Mouse (Mus musculus) limb, embryonic 12.5 days (tissue): ENCODE measurements around the gene Arrb1. TPM values are rescaled to one million over a fixed set of nuclear protein-coding genes. Genes with fewer than 3 reads are reported as not detected.

Experiments
- ATAC-seq: fragments of 200-750 bp; cut with Nextera tagmentation; 2 replicates; pipeline ENCODE4 v1.8.0; 2017; ENCODE audit warnings: low read depth, moderate TSS enrichment; ENCODE audit not compliant: insufficient number of reproducible peaks, insufficient read depth, low FRiP score, low TSS enrichment
- H3K27ac ChIP-seq: fragments of 300-500 bp; sonication (generic); 2 replicates; pipeline ENCODE4 v1.5.1; 2016; ENCODE audit warnings: mild to moderate bottlenecking, moderate library complexity
- H3K27me3 ChIP-seq: fragments of 300-500 bp; sonication (generic); 2 replicates; pipeline ENCODE4 v1.6.1; 2016; ENCODE audit warnings: mild to moderate bottlenecking, moderate library complexity
- H3K36me3 ChIP-seq: fragments of 300-500 bp; sonication (generic); 2 replicates; pipeline ENCODE4 v1.6.1; 2016; ENCODE audit warnings: mild to moderate bottlenecking, moderate library complexity
- H3K4me1 ChIP-seq: fragments of 300-500 bp; sonication (generic); replicated peaks from 2 replicates; pipeline ENCODE4 v1.6.1; 2016
- H3K4me2 ChIP-seq: fragments of 300-500 bp; sonication (generic); 2 replicates; pipeline ENCODE4 v1.6.1; 2016; ENCODE audit warnings: mild to moderate bottlenecking, moderate library complexity
- H3K4me3 ChIP-seq: fragments of 300-500 bp; sonication (generic); replicated peaks from 2 replicates; pipeline ENCODE4 v1.5.1; 2016; ENCODE audit warnings: mild to moderate bottlenecking
- H3K9ac ChIP-seq: fragments of 300-500 bp; sonication (generic); replicated peaks from 2 replicates; pipeline ENCODE4 v1.6.1; 2016; ENCODE audit warnings: mild to moderate bottlenecking, moderate library complexity
- H3K9me3 ChIP-seq: fragments of 300-500 bp; sonication (generic); 2 replicates; pipeline ENCODE4 v1.6.1; 2016; ENCODE audit warnings: mild to moderate bottlenecking, moderate library complexity
- WGBS: fragments of 180-500 bp; shearing (Covaris S2); methylation state at CpG from one replicate; pipeline ENCODE4 v1.1.7; 2016; 5-methylcytosine and 5-hydroxymethylcytosine counted together
- polyA plus RNA-seq: library from polyadenylated mRNA; unstranded; fragments of >200 nt; fragmentation: Nextera tagmentation; extraction: Ambion mirVana; gene quantifications from 2 replicates; pipeline ENCODE4 v1.2.1, GENCODE M21; 2016

Arrb1 gene
- polyA plus RNA-seq, 1 experiment from 2014 or later = 8.1 TPM

DNA sequence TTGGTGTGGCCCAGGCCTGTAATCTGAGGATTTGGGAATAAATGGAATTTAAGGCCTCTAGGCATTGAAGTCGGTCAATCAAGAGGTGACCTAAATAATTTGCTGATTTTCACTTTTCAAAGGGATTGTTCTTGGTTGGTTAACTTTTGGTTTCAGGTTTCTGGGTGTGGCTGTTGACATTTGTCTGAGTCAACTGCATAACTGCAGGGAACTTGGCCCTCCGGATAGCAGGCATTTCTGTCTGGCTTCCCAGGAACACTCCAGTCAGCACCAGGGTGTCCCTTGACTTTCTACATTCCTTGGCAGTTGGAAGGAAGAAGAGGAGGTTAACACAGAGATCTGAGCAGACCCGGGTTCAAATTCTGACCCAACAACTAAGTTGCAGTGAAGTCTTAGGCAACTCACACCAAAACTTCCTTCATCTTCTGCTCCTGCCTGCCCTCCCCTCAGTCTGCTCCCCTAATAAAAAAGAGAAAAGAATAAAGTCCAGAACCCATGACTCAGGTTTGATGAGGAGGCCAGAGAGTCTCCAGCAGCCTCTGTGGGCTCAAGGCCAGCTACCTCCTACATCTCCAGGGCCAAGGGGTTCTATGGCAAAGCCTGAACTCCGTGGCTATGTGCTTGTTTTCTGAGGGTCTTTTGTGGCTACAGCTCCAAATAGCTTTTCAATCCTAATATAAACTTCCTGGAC is 16.2 kb upstream of the Arrb1 start:
- H3K9ac ChIP-seq = no peak overlapping the region
- no peak overlapping the region for H3K4me2 ChIP-seq
- no peak overlapping the region for H3K4me3 ChIP-seq
- no peaks in the 10 kb centered on the region for H3K36me3 ChIP-seq
- no peaks in the 10 kb centered on the region for H3K27me3 ChIP-seq
- H3K4me1 ChIP-seq = no peaks in the 10 kb centered on the region
- 47% methylated on average over 4 of the region's 4 CpGs for WGBS
- no peak for ATAC-seq
- peaks cover 3% of the 10 kb centered on the region; the same call in 1 of the 2 replicates for H3K9me3 ChIP-seq
- H3K27ac ChIP-seq = no peak overlapping the region

DNA sequence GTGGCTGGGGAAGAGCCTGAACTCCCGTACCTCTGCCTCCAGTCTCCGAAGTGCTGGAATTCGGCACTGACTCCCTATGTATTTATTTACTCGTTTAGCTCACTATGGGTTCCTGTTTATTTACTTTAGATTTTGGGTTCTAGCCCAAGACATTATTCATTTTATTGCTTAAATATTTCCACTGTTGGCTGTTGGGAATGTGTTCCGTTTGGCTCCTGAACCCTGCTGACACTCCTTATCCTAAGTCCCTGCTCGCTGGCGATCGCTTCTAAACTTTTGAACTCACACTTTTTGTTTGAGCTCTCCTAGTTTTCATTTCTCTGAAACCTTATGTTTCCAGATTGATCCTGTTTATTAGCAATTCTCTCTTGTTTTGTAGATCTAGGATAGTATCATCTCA is 12.1 kb upstream of the Arrb1 start:
- ATAC-seq = no peak
- H3K4me3 ChIP-seq = no peak overlapping the region
- H3K27me3 ChIP-seq = no peaks in the 10 kb centered on the region
- H3K27ac ChIP-seq = no peak overlapping the region
- no peak overlapping the region for H3K4me2 ChIP-seq
- WGBS = 72% methylated on average over 8 of the region's 8 CpGs
- no peaks in the 10 kb centered on the region for H3K4me1 ChIP-seq
- H3K9me3 ChIP-seq = peaks cover 3% of the 10 kb centered on the region; the same call in 1 of the 2 replicates
- no peaks in the 10 kb centered on the region for H3K36me3 ChIP-seq
- no peak overlapping the region for H3K9ac ChIP-seq

DNA sequence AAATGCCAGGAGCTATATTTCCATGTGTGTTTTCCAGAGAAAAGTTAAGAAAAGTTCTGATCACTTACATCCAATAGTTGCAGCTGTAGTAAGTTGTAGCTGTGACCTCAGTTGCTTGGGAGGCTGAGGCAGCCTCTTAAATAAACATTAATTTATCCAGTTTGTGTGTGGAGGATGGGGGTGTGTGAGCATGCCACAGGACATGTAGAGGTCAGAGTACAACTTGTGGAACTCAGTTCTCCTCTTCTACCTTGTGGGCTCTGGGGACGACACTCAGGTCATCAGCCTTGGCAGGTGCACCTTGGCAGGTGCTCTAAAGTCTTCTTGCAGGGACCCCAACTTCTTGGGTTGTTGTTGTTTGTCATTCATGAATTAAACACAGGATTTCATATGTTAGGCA is 11.4 kb upstream of the Arrb1 start:
- ATAC-seq = no peak
- H3K4me1 ChIP-seq = no peaks in the 10 kb centered on the region
- peaks cover 3% of the 10 kb centered on the region; the same call in 1 of the 2 replicates for H3K9me3 ChIP-seq
- 90% methylated on average over 1 of the region's 1 CpGs for WGBS
- H3K9ac ChIP-seq = no peak overlapping the region
- H3K27ac ChIP-seq = no peak overlapping the region
- no peaks in the 10 kb centered on the region for H3K27me3 ChIP-seq
- no peak overlapping the region for H3K4me2 ChIP-seq
- no peaks in the 10 kb centered on the region for H3K36me3 ChIP-seq
- no peak overlapping the region for H3K4me3 ChIP-seq

DNA sequence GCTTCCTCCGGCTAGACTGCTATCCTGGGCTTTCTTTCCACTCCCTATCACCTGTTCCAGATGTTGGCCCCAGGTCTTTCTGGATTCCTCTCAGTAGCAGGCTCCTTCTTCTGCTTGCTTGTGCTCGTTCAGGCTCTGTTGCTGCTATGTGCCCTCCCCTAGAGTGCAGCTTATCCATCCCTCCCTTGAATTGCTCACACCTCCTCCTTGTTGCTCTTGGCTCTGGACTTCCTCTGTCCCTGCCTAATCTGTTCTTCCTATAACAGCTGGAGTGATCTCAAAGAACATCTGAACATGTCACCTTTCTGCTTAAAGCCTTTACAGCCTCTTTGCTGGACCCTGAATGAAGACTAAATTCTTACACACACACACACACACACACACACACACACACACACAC is 6.7 kb upstream of the Arrb1 start:
- Histone ChIP-seq H3K4me3 (no peak overlapping the region), H3K9ac (no peak overlapping the region), H3K27me3 (no peaks in the 10 kb centered on the region), H3K27ac (no peak overlapping the region), H3K4me2 (no peak overlapping the region), H3K4me1 (0 out of 2 replicates have a peak, but pooled peaks cover 3% of the 10 kb centered on the region), H3K36me3 (no peaks in the 10 kb centered on the region), H3K9me3 (no peaks in the 10 kb centered on the region)
- WGBS = 29% methylated on average over 2 of the region's 2 CpGs
- ATAC-seq = no peak

DNA sequence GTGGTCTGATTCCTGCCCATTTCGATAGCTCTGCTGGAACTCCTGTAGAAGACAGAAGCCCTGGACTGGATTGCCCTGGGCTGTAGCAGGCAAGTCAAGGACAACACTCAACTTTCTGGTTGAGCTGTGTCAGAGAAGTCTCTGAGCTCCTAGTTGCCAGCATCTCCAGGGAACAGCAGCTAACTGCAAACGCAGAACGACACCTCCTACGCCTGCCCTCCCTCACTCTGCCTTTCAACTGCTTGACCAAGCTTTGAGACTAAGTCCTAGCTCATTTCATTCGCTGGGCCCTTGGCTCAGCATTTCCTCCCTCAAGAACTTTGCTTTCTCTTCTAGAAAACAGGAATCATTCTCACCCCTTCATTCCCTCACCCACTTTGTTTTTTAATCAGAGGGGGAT is 5.9 kb upstream of the Arrb1 start:
- no peak overlapping the region for H3K4me2 ChIP-seq
- 50% methylated on average over 5 of the region's 5 CpGs for WGBS
- no peak overlapping the region for H3K9ac ChIP-seq
- H3K27ac ChIP-seq = no peak overlapping the region
- H3K36me3 ChIP-seq = no peaks in the 10 kb centered on the region
- peaks cover 10% of the 10 kb centered on the region for H3K4me1 ChIP-seq
- H3K4me3 ChIP-seq = no peak overlapping the region
- no peak for ATAC-seq
- no peaks in the 10 kb centered on the region for H3K27me3 ChIP-seq
- H3K9me3 ChIP-seq = no peaks in the 10 kb centered on the region

DNA sequence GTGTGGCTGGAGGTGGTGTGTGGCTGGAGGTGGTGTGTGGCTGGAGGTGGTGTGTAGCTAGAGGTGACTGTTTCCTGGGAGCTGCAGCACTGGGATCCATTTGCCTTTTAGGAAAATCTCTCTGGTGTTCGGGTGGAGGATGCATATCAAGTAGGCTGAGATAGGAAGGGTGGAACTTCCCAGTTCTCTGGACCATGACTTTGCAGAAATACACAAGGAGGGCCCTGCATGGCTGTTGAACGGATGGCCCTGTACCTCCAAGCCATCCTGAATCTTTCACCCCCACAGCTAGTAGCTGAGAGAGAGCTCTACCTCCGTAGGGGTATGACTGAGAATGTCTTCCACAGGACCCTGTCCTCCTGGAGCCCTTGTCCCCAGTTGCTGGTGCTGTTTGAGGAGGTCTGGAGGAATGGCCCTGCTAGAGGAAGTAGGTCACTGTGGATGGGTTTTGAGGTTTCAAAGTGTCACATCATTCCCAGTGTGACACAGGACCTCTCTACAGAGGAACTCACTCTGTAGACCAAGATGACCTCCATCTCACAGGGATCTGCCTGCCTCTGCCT is 3.8 kb upstream of the Arrb1 start:
- Histone ChIP-seq H3K36me3 (no peaks in the 10 kb centered on the region), H3K9me3 (no peaks in the 10 kb centered on the region), H3K4me3 (no peak overlapping the region), H3K4me2 (no peak overlapping the region), H3K4me1 (peaks cover 24% of the 10 kb centered on the region), H3K9ac (no peak overlapping the region), H3K27me3 (no peaks in the 10 kb centered on the region), H3K27ac (no peak overlapping the region)
- WGBS = 81% methylated on average over 3 of the region's 3 CpGs
- no peak for ATAC-seq

DNA sequence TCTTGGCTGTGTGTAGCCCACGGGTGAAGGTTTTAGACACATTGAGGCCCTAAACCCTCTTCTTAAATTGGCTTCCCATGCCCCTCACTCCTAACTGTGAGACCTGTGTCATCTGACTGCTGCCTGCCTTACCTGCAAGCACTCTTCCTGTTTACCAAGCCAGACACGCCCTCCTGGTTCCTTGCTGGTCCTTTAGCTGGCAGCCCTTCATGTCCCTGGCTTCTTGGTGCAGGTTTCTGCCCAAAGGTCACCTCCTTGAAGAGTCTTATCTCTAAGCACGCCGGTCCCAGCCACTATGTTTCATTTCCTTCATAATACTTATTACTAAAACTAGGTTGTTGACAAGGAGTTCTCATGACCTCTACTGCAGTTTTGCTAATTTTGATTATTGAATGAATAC is 2.7 kb upstream of the Arrb1 start:
- no peak overlapping the region for H3K27ac ChIP-seq
- WGBS = 83% methylated on average over 4 of the region's 4 CpGs
- no peaks in the 10 kb centered on the region for H3K27me3 ChIP-seq
- H3K36me3 ChIP-seq = no peaks in the 10 kb centered on the region
- H3K9me3 ChIP-seq = no peaks in the 10 kb centered on the region
- peaks cover 34% of the 10 kb centered on the region for H3K4me1 ChIP-seq
- no peak for ATAC-seq
- no peak overlapping the region for H3K9ac ChIP-seq
- H3K4me2 ChIP-seq = no peak overlapping the region
- no peak overlapping the region for H3K4me3 ChIP-seq

DNA sequence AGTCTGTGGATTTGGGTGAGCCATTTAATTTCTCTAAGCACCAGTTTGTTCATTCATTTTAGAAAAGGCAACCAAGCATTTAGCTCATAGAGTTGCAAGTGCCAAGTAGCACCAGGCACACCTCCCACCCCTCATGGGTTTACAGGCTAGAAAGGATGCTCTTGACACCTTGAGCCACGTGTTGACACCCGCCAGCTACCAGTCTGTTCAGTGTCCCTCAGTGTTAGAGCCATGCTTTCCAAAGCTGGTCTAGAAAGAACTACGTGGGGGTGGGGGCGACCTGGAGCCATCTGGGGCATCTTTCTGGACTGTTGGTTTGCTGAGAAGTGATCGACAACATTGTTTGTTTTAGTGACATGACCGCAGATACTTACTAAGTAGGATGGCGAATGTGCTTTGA is 1.7 kb upstream of the Arrb1 start:
- no peak for ATAC-seq
- H3K9me3 ChIP-seq = no peaks in the 10 kb centered on the region
- H3K4me1 ChIP-seq = peaks cover 43% of the 10 kb centered on the region
- H3K27me3 ChIP-seq = no peaks in the 10 kb centered on the region
- no peak overlapping the region for H3K4me2 ChIP-seq
- WGBS = 79% methylated on average over 7 of the region's 7 CpGs
- no peaks in the 10 kb centered on the region for H3K36me3 ChIP-seq
- H3K4me3 ChIP-seq = no peak overlapping the region
- H3K27ac ChIP-seq = no peak overlapping the region
- H3K9ac ChIP-seq = no peak overlapping the region

DNA sequence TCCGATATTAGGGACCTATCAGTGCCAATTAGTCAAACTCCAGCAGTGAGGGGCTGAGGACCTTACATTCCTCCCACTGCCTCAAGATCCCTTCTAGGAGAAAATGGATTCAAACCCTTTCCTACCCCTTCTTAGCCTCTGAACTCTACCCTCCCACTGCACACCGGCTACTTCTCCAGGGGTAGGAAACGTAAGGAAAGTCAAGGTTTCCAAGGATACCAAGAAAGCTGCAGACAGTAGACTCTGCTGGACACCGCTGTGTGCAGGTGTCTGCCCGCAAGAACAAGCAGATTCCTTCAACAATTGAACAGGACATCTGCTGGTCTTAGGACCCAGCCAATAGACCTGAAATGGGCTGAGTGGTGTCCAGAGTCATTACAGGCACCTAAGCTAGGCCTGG is 765 bp upstream of the Arrb1 start:
- H3K4me2 ChIP-seq = peak overlapping the region; percentile 90
- H3K4me3 ChIP-seq = peak overlapping the region; percentile 75
- peaks cover 52% of the 10 kb centered on the region for H3K4me1 ChIP-seq
- 26% methylated on average over 5 of the region's 5 CpGs for whole genome bisulfite sequencing
- no peaks in the 10 kb centered on the region for H3K9me3 ChIP-seq
- no peak for ATAC-seq
- H3K27ac ChIP-seq = peak overlapping the region; percentile 80
- H3K27me3 ChIP-seq = no peaks in the 10 kb centered on the region
- no peaks in the 10 kb centered on the region for H3K36me3 ChIP-seq
- H3K9ac ChIP-seq = peak overlapping the region; percentile 85; the same call in 1 of the 2 replicates

DNA sequence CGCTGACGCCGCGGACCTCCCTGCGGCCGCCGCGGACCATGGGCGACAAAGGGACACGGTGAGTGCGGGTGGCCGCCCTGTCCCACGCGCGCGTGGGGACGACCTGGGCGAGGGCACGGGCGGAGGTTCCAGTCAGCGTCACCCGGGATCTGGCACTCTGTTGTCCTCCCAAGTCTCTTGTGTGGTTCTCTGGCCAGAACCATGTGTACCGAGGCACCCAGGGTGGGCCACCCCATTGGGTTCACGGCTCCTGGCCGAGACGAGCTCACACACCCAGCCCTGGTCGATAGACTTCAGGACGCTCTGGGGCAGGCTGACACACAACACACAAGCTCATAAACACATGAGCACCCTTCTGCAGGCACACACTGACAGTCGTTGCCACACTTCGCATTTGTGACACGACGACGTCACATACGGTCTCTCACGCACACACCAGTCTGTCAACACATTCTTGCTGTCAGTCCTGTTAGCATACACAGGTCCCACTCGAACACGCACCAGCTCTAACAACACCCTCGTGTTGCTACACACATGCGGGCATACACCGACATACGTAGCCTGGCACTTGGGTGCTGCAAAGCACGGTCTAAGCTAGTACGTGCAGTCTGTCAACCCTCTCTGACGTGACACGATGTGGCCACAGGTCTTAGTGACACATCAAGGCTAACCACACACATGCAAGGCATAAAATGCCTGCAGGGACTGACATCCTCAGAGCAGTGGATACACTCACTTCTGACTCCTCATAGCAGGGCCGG is 655 bp downstream of the Arrb1 start:
- H3K4me3 ChIP-seq = peak overlapping the region; percentile 75
- WGBS = 14% methylated on average over 46 of the region's 46 CpGs
- peak; percentile 56 for ATAC-seq
- H3K27me3 ChIP-seq = no peaks in the 10 kb centered on the region; the same call in 1 of the 2 replicates
- H3K9me3 ChIP-seq = no peaks in the 10 kb centered on the region
- peak overlapping the region; percentile 85 for H3K9ac ChIP-seq
- peak overlapping the region; percentile 90 for H3K4me2 ChIP-seq
- peaks cover 61% of the 10 kb centered on the region for H3K4me1 ChIP-seq
- H3K27ac ChIP-seq = peak overlapping the region; percentile 80
- no peaks in the 10 kb centered on the region for H3K36me3 ChIP-seq

DNA sequence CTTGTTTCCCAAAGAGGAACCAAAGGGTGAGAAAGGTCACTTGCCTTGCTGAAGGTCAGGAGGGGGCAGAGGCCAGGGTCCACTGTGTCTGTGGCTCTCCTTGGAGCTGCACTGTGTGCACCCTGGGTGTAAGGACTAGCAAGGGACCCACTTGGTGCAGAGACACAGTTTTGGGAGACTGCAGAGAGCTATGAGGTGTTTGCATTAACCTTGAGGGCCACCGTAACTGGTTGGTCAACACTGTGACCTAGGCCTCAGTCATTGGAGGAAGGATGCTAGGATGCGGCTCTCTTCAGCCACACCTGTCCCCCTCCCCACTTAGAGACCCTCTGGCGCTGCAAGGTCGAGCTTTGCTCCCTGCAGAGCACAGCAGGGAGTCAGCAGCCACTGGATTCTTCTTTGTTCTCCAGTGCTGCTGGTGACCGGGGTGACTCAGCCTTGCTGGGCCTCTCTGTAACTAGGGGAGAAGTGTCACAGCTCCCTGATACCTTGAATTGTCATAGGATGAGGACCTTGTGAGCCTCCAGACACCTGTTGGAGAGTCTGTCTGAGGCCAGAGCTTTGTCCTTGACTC is 2.0 kb downstream of the Arrb1 start:
- 51% methylated on average over 5 of the region's 5 CpGs for WGBS
- H3K9me3 ChIP-seq = no peaks in the 10 kb centered on the region
- peak overlapping the region; percentile 27 for H3K4me2 ChIP-seq
- no peak for ATAC-seq
- no peaks in the 10 kb centered on the region for H3K36me3 ChIP-seq
- H3K4me1 ChIP-seq = peaks cover 65% of the 10 kb centered on the region
- H3K27ac ChIP-seq = no peak overlapping the region
- no peak overlapping the region for H3K9ac ChIP-seq
- H3K4me3 ChIP-seq = no peak overlapping the region
- no peaks in the 10 kb centered on the region; the same call in 1 of the 2 replicates for H3K27me3 ChIP-seq
